Mouse (Mus musculus): ENCODE results near the gene Olfr1469. TPM values are rescaled to one million over a fixed set of nuclear protein-coding genes. Genes with fewer than 3 reads are reported as not detected.

The Olfr1469 gene
- not detected for polyA plus RNA-seq (2017; shearing (Covaris generic))

DNA sequence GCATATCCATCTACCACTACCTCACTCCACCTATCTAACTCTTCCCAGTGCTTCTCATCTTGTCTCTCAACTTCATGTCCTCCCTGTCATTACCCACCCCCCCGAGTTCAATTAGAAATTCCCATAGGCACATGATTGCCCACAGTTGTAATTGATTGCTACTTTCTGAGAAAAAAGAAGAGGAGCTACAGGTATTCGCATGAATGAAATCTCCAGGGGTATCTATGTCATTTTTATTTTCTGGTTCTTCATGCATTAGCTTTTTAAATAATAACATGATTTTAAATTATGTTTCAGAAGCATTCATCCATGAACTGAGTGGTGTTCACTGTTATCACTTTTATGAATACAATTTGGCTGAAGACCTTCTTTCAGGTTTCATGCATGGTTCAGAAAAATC lies at the start of gene Olfr1469:
Gene Olfr1469, plus strand, starts transcription at position 301 of the 400 bp plus-strand sequence.

DNA sequence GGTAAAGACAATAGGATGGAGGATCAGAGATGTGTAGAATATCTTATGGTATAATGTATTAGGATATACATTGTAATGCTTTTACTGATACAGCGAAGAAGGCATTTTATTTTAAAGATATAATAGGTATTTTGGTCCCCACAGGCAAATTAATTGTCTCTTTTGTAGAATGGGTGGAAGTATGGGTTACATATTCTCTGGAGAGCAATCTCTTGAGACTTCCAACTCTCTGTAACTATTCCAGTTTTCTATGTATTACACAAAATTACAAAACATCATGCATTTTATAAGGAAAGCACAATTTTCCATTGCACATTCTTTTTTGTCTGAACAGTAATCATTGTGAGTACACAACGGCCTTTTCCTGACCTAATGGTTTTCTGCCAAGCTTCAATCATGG lies 45.7 kb upstream of the Olfr1469 start, which contains the start of gene Olfr1467:
Gene Olfr1467, plus strand, starts transcription at position 301 of the 400 bp plus-strand sequence.

DNA sequence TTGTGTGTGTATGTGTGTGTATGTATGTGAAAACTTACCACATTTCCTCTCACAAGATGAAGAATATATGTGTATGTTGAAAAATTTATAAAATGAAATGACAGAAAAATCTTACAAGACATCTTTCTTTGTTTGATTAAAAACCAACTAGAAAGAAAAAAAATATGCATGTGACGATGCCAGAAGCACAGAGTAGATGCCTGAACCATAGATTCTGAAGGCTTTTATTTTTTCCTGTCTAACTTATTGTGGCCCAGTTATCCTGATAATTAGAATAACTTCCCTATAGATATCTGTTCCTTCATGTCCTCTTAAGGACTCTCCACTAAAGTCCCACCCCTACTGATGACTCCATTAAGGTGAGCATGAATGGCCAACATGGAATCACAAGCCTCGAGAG lies 35.5 kb downstream of the Olfr1469 start, which contains the start of gene Olfr1471:
Gene Olfr1471, plus strand, starts transcription at position 301 of the 400 bp plus-strand sequence.

DNA sequence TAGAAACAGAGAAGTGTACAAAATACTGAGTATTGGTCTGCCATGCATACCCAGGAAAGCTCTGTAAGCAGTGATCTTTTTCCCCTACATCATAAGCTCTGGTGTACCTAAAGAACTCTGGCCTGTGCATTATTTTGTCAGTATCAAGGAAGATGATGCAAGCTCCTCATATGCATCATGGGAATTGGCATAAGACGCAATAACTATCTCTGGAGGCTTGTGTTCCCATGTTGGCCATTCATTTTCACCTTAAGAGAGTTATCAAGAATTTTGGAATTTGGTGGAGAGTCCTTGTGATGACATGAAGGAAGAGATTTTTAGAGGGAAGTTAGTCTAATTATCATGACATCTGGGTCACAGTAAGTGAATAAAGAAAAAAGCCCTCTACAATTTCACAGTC lies 48.3 kb downstream of the Olfr1469 start, which contains the start of gene Olfr1472:
Gene Olfr1472, minus strand, starts transcription at position 101 of the 400 bp plus-strand sequence.

Other genes starting within 250 kb of the Olfr1469 start
- gene Olfr1461, start 244.8 kb upstream of the Olfr1469 start, polyA plus RNA-seq (2017; shearing (Covaris generic)) = not detected
- not detected for gene Olfr1462, start 222.1 kb upstream of the Olfr1469 start, polyA plus RNA-seq (2017; shearing (Covaris generic))
- gene Olfr1463, start 176.5 kb upstream of the Olfr1469 start, polyA plus RNA-seq (2017; shearing (Covaris generic)) = not detected
- gene Olfr1465, start 92.3 kb upstream of the Olfr1469 start, polyA plus RNA-seq (2017; shearing (Covaris generic)) = not detected
- not detected for gene Olfr1466, start 69.0 kb upstream of the Olfr1469 start, polyA plus RNA-seq (2017; shearing (Covaris generic))
- gene Olfr1467, start 45.6 kb upstream of the Olfr1469 start, polyA plus RNA-seq (2017; shearing (Covaris generic)) = not detected
- gene Olfr1471, start 35.6 kb downstream of the Olfr1469 start, polyA plus RNA-seq (2017; shearing (Covaris generic)) = 0.11 TPM
- not detected for gene Olfr1472, start 48.2 kb downstream of the Olfr1469 start, polyA plus RNA-seq (2017; shearing (Covaris generic))
- not detected for gene Olfr1474, start 61.7 kb downstream of the Olfr1469 start, polyA plus RNA-seq (2017; shearing (Covaris generic))
- not detected for gene Olfr1475, start 72.3 kb downstream of the Olfr1469 start, polyA plus RNA-seq (2017; shearing (Covaris generic))
- not detected for gene Olfr1477, start 92.7 kb downstream of the Olfr1469 start, polyA plus RNA-seq (2017; shearing (Covaris generic))
- gene Olfr1480, start 120.1 kb downstream of the Olfr1469 start, polyA plus RNA-seq (2017; shearing (Covaris generic)) = not detected
- gene Olfr1484, start 175.7 kb downstream of the Olfr1469 start, polyA plus RNA-seq (2017; shearing (Covaris generic)) = not detected
- gene Olfr1487, start 209.5 kb downstream of the Olfr1469 start, polyA plus RNA-seq (2017; shearing (Covaris generic)) = not detected
- not detected for gene Olfr1489, start 223.8 kb downstream of the Olfr1469 start, polyA plus RNA-seq (2017; shearing (Covaris generic))
- not detected for gene Olfr1490, start 243.2 kb downstream of the Olfr1469 start, polyA plus RNA-seq (2017; shearing (Covaris generic))